Mouse (Mus musculus) monocyte, adult 59 days (primary cell): ENCODE measurements around the gene Hsfy2. TPM values are rescaled to one million over a fixed set of nuclear protein-coding genes. Genes with fewer than 3 reads are reported as not detected.

Source experiments
- total RNA-seq, 2 experiments: library from RNA; stranded (reverse); gene quantifications; one replicate each; pipeline ENCODE4 v1.2.4; 2023

The Hsfy2 gene
- not detected for total RNA-seq

DNA sequence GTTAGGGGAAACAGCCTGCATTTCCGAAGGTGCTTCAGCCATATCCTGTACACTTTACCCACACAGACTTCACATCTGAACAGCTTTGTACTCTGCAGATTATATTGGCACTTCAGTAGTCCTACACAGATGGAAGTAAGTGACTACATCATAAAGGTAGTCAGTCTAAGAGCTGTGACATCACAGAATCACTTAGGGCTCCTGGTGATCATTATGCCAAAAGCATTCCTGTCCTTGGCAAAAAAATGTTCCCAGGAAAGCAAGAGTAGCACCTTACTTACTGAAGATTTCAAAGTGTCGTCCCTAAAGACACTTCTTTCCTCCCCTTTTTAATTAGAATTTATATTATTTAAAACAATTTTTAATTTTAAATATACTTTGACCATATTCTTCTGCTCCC, at the start of gene Hsfy2:
Gene Hsfy2, minus strand, starts transcription at position 101 of the 400 bp plus-strand sequence.

